Mouse (Mus musculus) myocyte (in vitro differentiated cells): ENCODE results near the gene Nup107.

Source experiments
- CEBPB ChIP-seq: IDR thresholded peaks from 2 replicates; pipeline ENCODE4 v1.6.1; 2011; ENCODE audit warnings: mild to moderate bottlenecking, moderate library complexity; ENCODE audit not compliant: poor library complexity, insufficient read depth, severe bottlenecking
- E2F4 ChIP-seq: IDR thresholded peaks from one replicate; pipeline ENCODE4 v1.6.1; 2011; ENCODE audit warnings: mild to moderate bottlenecking, control low read depth, moderate library complexity; ENCODE audit not compliant: insufficient read depth
- MAX ChIP-seq: IDR thresholded peaks from one replicate; pipeline ENCODE4 v1.6.1; 2011; ENCODE audit warnings: low read depth, mild to moderate bottlenecking, control low read depth
- MYOD1 ChIP-seq, 3 experiments: IDR thresholded peaks; one replicate each; pipeline ENCODE4 v1.6.1; 2011; ENCODE audit warnings: control low read depth in 2 of 3, low read depth in 2 of 3, mild to moderate bottlenecking in 2 of 3, moderate library complexity in 1 of 3; ENCODE audit not compliant: insufficient read length in 2 of 3, control insufficient read depth in 1 of 3
- MYOG ChIP-seq, 3 experiments: IDR thresholded peaks; one replicate each; pipeline ENCODE4 v1.6.1; 2011; ENCODE audit warnings: control low read depth in 2 of 3, low read depth in 2 of 3, mild to moderate bottlenecking in 2 of 3; ENCODE audit not compliant: insufficient read length in 2 of 3, control insufficient read depth in 1 of 3, insufficient read depth in 1 of 3
- POLR2A ChIP-seq: IDR thresholded peaks from one replicate; pipeline ENCODE4 v1.6.1; 2011; ENCODE audit warnings: low read depth, mild to moderate bottlenecking, control low read depth, moderate library complexity; ENCODE audit not compliant: insufficient read length
- POLR2AphosphoS2 ChIP-seq: IDR thresholded peaks from one replicate; pipeline ENCODE4 v1.6.1; 2011; ENCODE audit warnings: low read depth, control low read depth; ENCODE audit not compliant: insufficient read length
- TCF12 ChIP-seq: IDR thresholded peaks from one replicate; pipeline ENCODE4 v1.6.1; 2011; ENCODE audit warnings: mild to moderate bottlenecking, control low read depth; ENCODE audit not compliant: poor library complexity, insufficient read depth, severe bottlenecking
- TCF3 ChIP-seq: IDR thresholded peaks from one replicate; pipeline ENCODE4 v1.6.1; 2011; ENCODE audit warnings: low read depth, control low read depth; ENCODE audit not compliant: insufficient read length
- USF1 ChIP-seq: IDR thresholded peaks from one replicate; pipeline ENCODE4 v1.6.1; 2011; ENCODE audit warnings: low read depth, mild to moderate bottlenecking, control low read depth, moderate library complexity

GRCm38 (mm10) chr10:117753711-117754608 lies 38.5 kb downstream of the Nup107 start:
- TF ChIP-seq MAX (no peak), POLR2A (no peak), MYOG (IDR thresholded peaks at IDR 0.05; ENCODE audit: control insufficient read depth in 1 of 3, insufficient read depth in 1 of 3, insufficient read length in 2 of 3, low read depth in 2 of 3) (no peak), E2F4 (no peak), MYOD1 (IDR thresholded peaks at IDR 0.05; ENCODE audit: control insufficient read depth in 1 of 3, insufficient read length in 2 of 3, low read depth in 2 of 3) (no peak), USF1 (no peak), POLR2AphosphoS2 (no peak), CEBPB (no peak), TCF12 (no peak), TCF3 (no peak)
